Mouse (Mus musculus) testis, adult 2 months (tissue): ENCODE results near the gene Dcp1b. TPM values are rescaled to one million over a fixed set of nuclear protein-coding genes. Genes with fewer than 3 reads are reported as not detected.

ENCODE experiments used
- H3K27ac ChIP-seq: fragments of 200-500 bp; 2 replicates; pipeline ENCODE4 v1.5.1; 2012; ENCODE audit warnings: low read depth, low read length; ENCODE audit not compliant: control insufficient read depth, insufficient read depth
- H3K27me3 ChIP-seq: fragments of 200-500 bp; 2 replicates; pipeline ENCODE4 v1.6.1; 2012; ENCODE audit warnings: mild to moderate bottlenecking, low read length, moderate library complexity; ENCODE audit not compliant: control insufficient read depth, insufficient read depth
- H3K36me3 ChIP-seq: fragments of 200-500 bp; 2 replicates; pipeline ENCODE4 v1.6.1; 2012; ENCODE audit warnings: mild to moderate bottlenecking, low read length; ENCODE audit not compliant: control insufficient read depth, insufficient read depth
- H3K4me1 ChIP-seq: fragments of 200-500 bp; 2 replicates; pipeline ENCODE4 v1.6.1; 2012; ENCODE audit warnings: low read length; ENCODE audit not compliant: control insufficient read depth, insufficient read depth
- H3K4me3 ChIP-seq: fragments of 200-500 bp; 2 replicates; pipeline ENCODE4 v1.5.1; 2012; ENCODE audit warnings: low read depth, mild to moderate bottlenecking, low read length, moderate library complexity, mixed read lengths; ENCODE audit not compliant: control insufficient read depth
- CTCF ChIP-seq: fragments of 200-500 bp; IDR thresholded peaks from 2 replicates; pipeline ENCODE4 v1.5.1; 2012; ENCODE audit warnings: low read depth, mild to moderate bottlenecking, inconsistent platforms, low read length, moderate library complexity; ENCODE audit not compliant: control insufficient read depth, insufficient read depth, insufficient replicate concordance
- POLR2A ChIP-seq: fragments of 200-500 bp; IDR thresholded peaks from 2 replicates; pipeline ENCODE4 v1.6.1; 2012; ENCODE audit warnings: low read depth, mild to moderate bottlenecking, inconsistent platforms, low read length, moderate library complexity; ENCODE audit not compliant: control insufficient read depth
- polyA plus RNA-seq: library from polyadenylated mRNA; depleted of rRNA; stranded (reverse); fragments of >200 nt; gene quantifications from 2 replicates; pipeline ENCODE4 v1.2.3, GENCODE M21; 2012

Dcp1b gene
- polyA plus RNA-seq, 1 experiment, result 107 TPM

GRCm38 (mm10) chr6:119233066-119233465 is 58.0 kb downstream of the Dcp1b start:
- Histone ChIP-seq H3K27me3 (no peaks in the 10 kb centered on the region), H3K4me3 (no peak overlapping the region), H3K36me3 (no peaks in the 10 kb centered on the region), H3K4me1 (no peaks in the 10 kb centered on the region), H3K27ac (no peak overlapping the region)
- no peak for TF ChIP-seq CTCF
- TF ChIP-seq POLR2A, result no peak

DNA sequence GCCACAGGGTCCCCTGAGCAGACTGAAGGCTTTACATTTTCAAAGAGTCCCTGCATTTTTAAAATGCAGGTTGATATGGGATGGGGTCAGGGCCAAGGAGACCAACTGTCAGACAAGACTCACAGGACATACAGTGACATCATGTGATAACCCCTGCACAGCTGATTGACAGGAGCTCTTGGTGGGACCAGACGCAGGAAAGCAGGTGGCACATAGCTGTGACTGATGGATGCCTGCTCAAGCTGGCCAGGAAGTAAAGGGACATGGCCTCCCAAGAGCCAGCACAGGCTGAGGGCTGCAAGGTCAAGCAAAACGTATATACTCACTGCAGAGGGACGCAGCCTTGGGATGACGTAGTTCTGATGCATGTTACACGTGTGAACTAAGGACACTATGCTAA is 60.4 kb downstream of the Dcp1b start:
- TF ChIP-seq POLR2A, result no peak
- TF ChIP-seq CTCF, result no peak
- Histone ChIP-seq H3K36me3 (no peaks in the 10 kb centered on the region), H3K4me3 (no peak overlapping the region), H3K4me1 (no peaks in the 10 kb centered on the region), H3K27ac (no peak overlapping the region), H3K27me3 (no peaks in the 10 kb centered on the region)

GRCm38 (mm10) chr6:119236241-119236640 is 61.2 kb downstream of the Dcp1b start, which contains the start of gene Cacna2d4:
Gene Cacna2d4, plus strand, starts transcription at chr6:119236526.
- H3K27ac ChIP-seq, result no peak within 1 kb of the TSS
- H3K27me3 ChIP-seq, result no peaks in the 10 kb centered on the region
- TF ChIP-seq POLR2A (no peak), CTCF (no peak)
- no peaks in the 10 kb centered on the region for H3K36me3 ChIP-seq
- H3K4me1 ChIP-seq, result no peaks in the 10 kb centered on the region
- H3K4me3 ChIP-seq, result no peak within 1 kb of the TSS

- Histone ChIP-seq H3K27ac (no peak overlapping the region), H3K4me3 (no peak overlapping the region), H3K4me1 (no peaks in the 10 kb centered on the region), H3K36me3 (no peaks in the 10 kb centered on the region), H3K27me3 (no peaks in the 10 kb centered on the region)
- TF ChIP-seq CTCF, result no peak
- TF ChIP-seq POLR2A, result no peak
Observed at GRCm38 (mm10) chr6:119237427-119237989, 62.5 kb downstream of the Dcp1b start.

DNA sequence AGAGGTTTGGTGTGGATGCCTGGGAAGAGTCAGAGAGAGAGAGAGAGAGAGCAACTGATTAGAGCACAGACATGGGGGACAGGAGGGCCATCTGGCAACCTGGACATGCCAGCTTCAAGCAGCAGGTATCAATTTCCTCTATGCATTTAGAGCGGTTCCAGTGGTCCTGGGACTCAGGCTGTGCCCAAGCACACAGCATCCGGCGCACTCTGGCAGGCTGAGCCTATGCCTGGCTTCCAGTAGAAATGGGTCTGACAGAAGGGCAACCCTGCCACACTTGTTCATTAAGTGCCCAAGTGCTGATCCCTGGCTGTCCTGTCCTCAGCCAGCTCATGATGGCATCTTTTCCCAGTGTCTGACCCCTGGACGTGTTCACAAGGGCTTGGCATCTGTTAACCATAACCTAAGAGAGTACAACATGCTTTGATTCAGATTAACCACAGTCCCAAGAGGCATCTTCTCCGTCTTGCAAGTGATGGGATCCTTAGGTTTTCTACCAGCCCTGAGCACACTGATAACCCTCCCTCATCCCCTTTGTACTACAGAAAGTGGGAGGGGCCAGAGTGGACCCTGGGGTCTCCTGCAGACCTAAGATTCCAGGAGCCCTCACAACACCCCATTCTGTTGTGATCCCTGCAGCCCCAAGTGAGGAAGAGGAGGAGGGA is 64.4 kb downstream of the Dcp1b start:
- no peaks in the 10 kb centered on the region for H3K27me3 ChIP-seq
- no peak overlapping the region for H3K27ac ChIP-seq
- no peaks in the 10 kb centered on the region for H3K36me3 ChIP-seq
- H3K4me1 ChIP-seq, result no peaks in the 10 kb centered on the region
- H3K4me3 ChIP-seq, result no peak overlapping the region
- TF ChIP-seq POLR2A, result no peak
- TF ChIP-seq CTCF, result no peak

DNA sequence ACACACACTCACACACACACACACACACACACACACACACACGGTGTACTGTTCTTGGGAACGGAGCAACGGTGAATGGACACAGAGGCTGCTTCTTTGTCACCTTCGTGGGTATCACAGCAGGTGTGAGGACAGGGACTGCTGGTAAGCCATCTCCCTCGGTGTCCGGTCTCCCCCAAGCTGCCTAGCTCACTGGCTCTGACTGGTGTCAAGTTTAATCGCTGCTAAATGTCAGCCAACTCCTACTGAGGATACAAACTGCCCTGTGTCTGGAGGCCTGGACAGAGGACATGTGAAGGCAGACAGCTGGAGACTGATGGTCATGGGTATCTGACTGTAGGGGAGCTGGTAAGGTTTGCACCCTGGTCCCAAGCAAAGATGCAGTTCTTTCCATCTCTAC is 65.2 kb downstream of the Dcp1b start:
- Histone ChIP-seq H3K4me3 (no peak overlapping the region), H3K27ac (no peak overlapping the region), H3K36me3 (no peaks in the 10 kb centered on the region), H3K27me3 (no peaks in the 10 kb centered on the region), H3K4me1 (no peaks in the 10 kb centered on the region)
- TF ChIP-seq POLR2A, result no peak
- no peak for TF ChIP-seq CTCF

DNA sequence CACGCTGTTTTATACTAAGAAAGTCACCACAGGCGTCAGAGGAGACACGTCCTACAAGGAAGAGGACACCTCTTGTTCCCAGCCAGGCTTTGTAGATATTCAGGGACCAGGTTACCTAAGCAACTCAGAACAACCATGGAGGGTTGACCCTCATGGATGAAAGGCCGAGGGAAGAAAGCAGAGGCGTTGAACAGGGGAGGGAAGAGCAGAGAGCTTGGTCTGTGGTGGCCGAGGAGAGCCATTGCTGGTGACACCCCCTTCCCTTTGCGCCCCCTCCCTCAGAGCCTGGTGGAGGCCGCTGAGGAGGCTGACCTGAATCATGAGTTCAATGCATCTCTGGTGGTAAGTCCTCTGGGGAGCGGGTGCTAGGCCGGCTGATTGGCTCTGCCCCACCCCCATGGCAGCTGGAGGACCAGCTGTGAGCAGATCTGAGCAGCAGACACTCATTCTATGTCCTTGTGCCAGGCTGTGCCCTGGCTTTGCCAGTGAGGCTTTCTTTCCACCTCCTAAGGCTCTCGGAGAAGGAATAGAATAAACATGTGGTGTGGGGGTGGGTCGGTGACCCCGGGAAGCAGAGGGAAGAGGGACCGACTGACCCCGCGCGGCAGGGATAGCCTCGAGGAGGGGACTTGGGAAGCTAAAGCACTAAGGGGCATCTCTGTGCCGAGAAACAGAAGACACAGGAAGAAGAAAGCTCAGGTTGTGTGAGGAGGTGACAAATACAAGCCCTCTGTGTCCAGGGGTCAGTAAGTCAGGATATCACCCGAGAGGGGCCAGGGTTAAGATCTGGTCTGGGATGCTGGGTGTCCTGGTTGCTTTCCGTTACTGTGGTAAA is 66.0 kb downstream of the Dcp1b start:
- TF ChIP-seq POLR2A, result no peak
- no peak for TF ChIP-seq CTCF
- H3K4me3 ChIP-seq, result no peak overlapping the region
- H3K4me1 ChIP-seq, result no peaks in the 10 kb centered on the region
- H3K27ac ChIP-seq, result no peak overlapping the region
- no peaks in the 10 kb centered on the region for H3K27me3 ChIP-seq
- no peaks in the 10 kb centered on the region for H3K36me3 ChIP-seq
